Mouse (Mus musculus) kidney, postnatal 0 days (tissue): ENCODE data around the gene Ccr1l1. TPM values are rescaled to one million over a fixed set of nuclear protein-coding genes. Genes with fewer than 3 reads are reported as not detected.
"Not testable (repeated sequence)": the region's sequence is repeated elsewhere in the genome, so short reads cannot be mapped to it uniquely, and the experiment has no call there.

Source experiments
- ATAC-seq: fragments of 200-750 bp; cut with Nextera tagmentation; replicated peaks from 2 replicates; pipeline ENCODE4 v1.8.0; 2017; ENCODE audit warnings: low read depth, moderate number of reproducible peaks, moderate TSS enrichment, moderate library complexity; ENCODE audit not compliant: low FRiP score
- DNase-seq: peaks from one replicate; pipeline ENCODE4 v3.0.0-alpha.2; 2016; ENCODE audit warnings: low spot score
- H3K27ac ChIP-seq: fragments of 300-500 bp; sonication (generic); 2 replicates; pipeline ENCODE4 v1.5.1; 2014; ENCODE audit warnings: mild to moderate bottlenecking
- H3K27me3 ChIP-seq: fragments of 300-500 bp; sonication (generic); 2 replicates; pipeline ENCODE4 v1.6.1; 2014; ENCODE audit warnings: low read length, mixed read lengths; ENCODE audit not compliant: insufficient read depth
- H3K36me3 ChIP-seq: fragments of 300-500 bp; sonication (generic); 2 replicates; pipeline ENCODE4 v1.6.1; 2014; ENCODE audit warnings: low read length, mixed read lengths; ENCODE audit not compliant: insufficient read depth
- H3K4me1 ChIP-seq: fragments of 300-500 bp; sonication (generic); replicated peaks from 2 replicates; pipeline ENCODE4 v1.6.1; 2014; ENCODE audit warnings: antibody characterized with exemption, low read length, mixed read lengths; ENCODE audit not compliant: insufficient read depth
- H3K4me2 ChIP-seq: fragments of 300-500 bp; sonication (generic); 2 replicates; pipeline ENCODE4 v1.6.1; 2014; ENCODE audit warnings: mild to moderate bottlenecking, low read length, moderate library complexity, mixed read lengths
- H3K4me3 ChIP-seq: fragments of 300-500 bp; sonication (generic); replicated peaks from 2 replicates; pipeline ENCODE4 v1.5.1; 2014; ENCODE audit warnings: low read depth, low read length
- H3K9ac ChIP-seq: fragments of 300-500 bp; sonication (generic); 2 replicates; pipeline ENCODE4 v1.6.1; 2014; ENCODE audit warnings: low read depth, low read length
- H3K9me3 ChIP-seq: fragments of 300-500 bp; sonication (generic); replicated peaks from 2 replicates; pipeline ENCODE4 v1.6.1; 2016; ENCODE audit warnings: low read length, inconsistent platforms, mixed read lengths
- CTCF ChIP-seq: IDR thresholded peaks from 2 replicates; pipeline ENCODE4 v1.5.1; 2016; ENCODE audit warnings: antibody characterized with exemption, low read depth, mild to moderate bottlenecking, moderate library complexity
- WGBS: fragments of 180-500 bp; shearing (Covaris S2); extraction: QIAGEN DNeasy Blood & Tissue Kit; methylation state at CpG from one replicate; pipeline ENCODE4 v1.1.7; 2014; 5-methylcytosine and 5-hydroxymethylcytosine counted together
- polyA plus RNA-seq: library from polyadenylated mRNA; unstranded; fragments of >200 nt; fragmentation: Nextera tagmentation; extraction: Ambion mirVana; gene quantifications from 2 replicates; pipeline ENCODE4 v1.2.1, GENCODE M21; 2015

Ccr1l1 gene
- polyA plus RNA-seq, 1 experiment from 2014 or later: not detected

DNA sequence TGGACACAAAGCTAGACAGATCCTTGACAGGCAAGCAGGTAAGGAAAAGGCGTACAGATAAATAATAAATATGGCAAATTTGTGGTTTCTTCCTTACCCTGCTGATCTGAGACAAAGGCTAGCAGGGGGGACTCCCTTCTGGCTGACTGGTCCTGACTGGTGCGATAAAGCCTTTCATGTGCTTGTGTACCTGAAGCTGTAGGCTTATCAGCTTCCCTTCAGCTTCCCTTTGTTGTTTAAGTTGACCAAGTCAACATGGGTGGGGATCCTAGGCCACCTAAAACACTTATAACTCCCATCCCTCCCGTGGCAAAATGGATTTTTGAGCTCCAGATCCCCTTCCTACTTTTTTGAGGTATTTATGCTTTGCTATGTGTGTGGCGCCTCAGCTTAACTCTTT, 3.7 kb upstream of the Ccr1l1 start:
- H3K9me3 ChIP-seq: no peaks in the 10 kb centered on the region
- H3K4me1 ChIP-seq: no peaks in the 10 kb centered on the region
- WGBS: 76% methylated on average over 4 of the region's 4 CpGs
- no peaks in the 10 kb centered on the region for H3K27me3 ChIP-seq
- no peak overlapping the region for H3K4me2 ChIP-seq
- H3K4me3 ChIP-seq: no peak overlapping the region
- H3K27ac ChIP-seq: no peak overlapping the region
- DNase-seq (no peak), ATAC-seq (no peak)
- no peak for TF ChIP-seq CTCF
- H3K9ac ChIP-seq: no peak overlapping the region
- H3K36me3 ChIP-seq: no peaks in the 10 kb centered on the region

DNA sequence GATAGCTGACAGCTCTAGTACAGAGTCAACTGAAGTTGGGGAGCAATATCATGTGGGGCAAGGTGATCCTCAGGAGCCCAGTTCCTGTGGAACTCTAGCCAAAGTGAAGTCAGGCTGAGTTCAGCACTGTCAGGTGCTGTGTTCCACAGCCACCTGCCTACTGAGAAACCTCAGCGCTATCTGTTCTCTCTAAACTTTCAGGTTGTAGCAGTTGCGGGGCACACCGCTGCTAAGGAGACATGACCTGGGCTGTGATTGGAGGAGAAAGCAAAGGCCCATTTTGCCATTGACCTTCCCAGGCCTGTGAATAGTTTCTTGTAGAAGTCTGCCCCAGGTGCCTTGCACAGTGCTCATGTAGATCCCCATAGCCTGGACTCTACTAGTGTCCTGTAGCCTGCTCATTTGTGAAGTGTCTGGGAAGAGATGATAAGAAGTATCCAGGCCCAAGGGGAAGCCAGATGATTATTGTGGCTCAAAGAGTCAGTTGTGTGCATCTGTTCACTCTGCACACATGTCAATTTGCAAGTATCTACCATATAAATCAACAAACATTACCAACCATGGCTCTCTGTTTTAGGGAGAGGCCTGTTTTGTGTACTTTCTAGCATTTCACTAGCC, 2.8 kb upstream of the Ccr1l1 start:
- H3K4me1 ChIP-seq, H3K27me3 ChIP-seq, H3K9me3 ChIP-seq, H3K36me3 ChIP-seq, ATAC-seq, H3K4me2 ChIP-seq, H3K9ac ChIP-seq, DNase-seq, H3K27ac ChIP-seq, H3K4me3 ChIP-seq: not testable (repeated sequence)
- WGBS: no CpG with 5 or more reads among the region's 3 CpGs

DNA sequence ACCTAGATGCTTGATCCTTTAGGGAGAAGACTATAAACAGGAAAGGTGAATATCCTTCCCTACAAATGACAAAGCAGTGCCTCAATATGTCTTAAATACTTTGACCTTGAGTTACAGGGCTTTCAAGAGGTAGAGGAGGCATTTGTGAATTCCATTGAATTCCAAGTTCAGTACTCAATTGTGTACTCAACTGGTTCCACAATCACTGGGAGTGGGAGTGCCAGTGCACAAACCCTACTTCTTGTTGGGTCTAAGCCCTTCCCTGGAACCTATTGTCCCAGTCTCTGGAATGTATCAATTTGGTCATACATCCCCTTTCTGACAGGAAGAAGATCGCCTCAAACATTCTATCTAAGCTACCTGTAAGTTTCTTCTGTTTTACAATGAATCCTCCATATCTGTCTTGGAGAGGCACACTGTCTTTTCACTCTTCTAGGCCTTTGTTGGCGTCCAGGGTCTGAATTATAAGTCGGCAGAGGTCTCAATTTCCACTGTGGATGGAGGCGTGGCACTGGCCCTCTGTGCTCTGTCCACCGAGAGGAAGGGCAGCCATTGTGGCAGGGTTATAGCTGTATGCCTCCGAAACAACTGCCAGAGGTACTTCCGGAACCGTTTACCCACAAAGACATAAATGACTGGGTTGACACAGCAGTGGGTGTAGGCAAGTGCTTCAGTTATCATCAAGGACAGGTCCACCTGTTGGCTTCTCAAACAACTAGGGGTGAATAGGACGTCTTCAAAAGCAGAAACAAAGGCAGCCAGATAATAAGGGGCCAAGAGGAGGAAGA, 1.1 kb downstream of the Ccr1l1 start:
- 81% methylated on average over 9 of the region's 9 CpGs for WGBS
- H3K27ac ChIP-seq: no peak overlapping the region
- no peaks in the 10 kb centered on the region for H3K9me3 ChIP-seq
- no peak for TF ChIP-seq CTCF
- no peak for DNase-seq
- no peaks in the 10 kb centered on the region for H3K36me3 ChIP-seq
- H3K4me3 ChIP-seq: no peak overlapping the region
- ATAC-seq: no peak
- H3K9ac ChIP-seq: no peak overlapping the region
- no peak overlapping the region for H3K4me2 ChIP-seq
- H3K4me1 ChIP-seq: no peaks in the 10 kb centered on the region
- no peaks in the 10 kb centered on the region for H3K27me3 ChIP-seq

DNA sequence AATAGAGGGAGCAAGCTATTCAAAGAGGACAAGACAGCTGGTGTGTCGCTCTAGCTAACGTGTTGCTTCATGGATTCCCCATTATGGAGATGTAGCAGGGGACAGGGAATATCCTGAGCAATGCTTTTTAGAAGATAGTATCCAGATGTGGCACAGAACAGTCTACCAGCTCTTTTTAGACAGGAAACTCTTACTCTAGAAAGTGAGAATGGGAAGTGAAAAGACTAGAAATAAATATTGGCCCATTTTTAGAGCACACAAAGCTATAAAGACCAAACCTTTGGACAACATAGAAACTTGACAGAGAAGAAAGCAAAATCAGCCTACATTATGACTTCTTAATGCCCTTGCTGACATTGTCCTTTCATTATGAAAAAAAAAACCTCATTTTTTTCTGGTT, 2.6 kb downstream of the Ccr1l1 start:
- Histone ChIP-seq H3K27ac (no peak overlapping the region), H3K9ac (no peak overlapping the region), H3K36me3 (no peaks in the 10 kb centered on the region), H3K4me3 (no peak overlapping the region), H3K9me3 (no peaks in the 10 kb centered on the region), H3K4me1 (no peaks in the 10 kb centered on the region), H3K4me2 (no peak overlapping the region), H3K27me3 (no peaks in the 10 kb centered on the region)
- ATAC-seq (no peak), DNase-seq (no peak)
- no peak for TF ChIP-seq CTCF
- WGBS: 78% methylated on average over 2 of the region's 2 CpGs

DNA sequence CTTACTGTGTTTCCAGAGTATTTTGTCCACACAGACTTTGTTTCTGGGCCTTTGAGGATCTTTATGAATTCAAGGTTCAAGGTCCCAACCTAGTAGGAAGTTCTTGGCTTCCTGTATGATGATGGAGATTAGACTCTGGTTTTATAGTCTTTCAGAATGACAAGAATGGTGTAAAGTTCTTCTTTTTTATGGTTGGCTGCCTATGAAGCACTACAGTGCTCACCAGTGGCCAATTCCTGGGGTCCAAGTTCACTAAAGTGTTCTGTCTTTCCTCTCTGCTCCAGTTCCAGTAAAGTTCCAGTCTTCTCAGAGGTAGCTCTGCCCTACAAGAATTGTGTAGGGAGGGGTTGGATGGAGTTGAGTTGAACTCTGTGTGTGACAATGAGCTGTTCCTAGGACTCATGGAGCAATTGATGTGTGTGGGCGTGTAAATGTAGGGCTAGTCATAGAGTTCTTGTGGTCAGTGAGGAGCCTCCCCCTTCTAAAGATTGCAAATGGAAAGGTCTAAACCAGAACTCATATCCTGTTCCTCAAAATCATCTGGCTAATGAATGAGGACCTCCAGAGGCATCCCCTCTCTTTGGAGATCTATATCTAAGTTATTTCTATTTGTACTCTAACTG, 9.8 kb downstream of the Ccr1l1 start, which contains the start of gene Ccr1:
Ccr1 (minus strand) TSS at position 403 of the 623 bp plus-strand sequence.
- no peak within 1 kb of the TSS for H3K27ac ChIP-seq
- no peak within 1 kb of the TSS for H3K9ac ChIP-seq
- no peaks in the 10 kb centered on the region for H3K27me3 ChIP-seq
- no peaks in the 10 kb centered on the region for H3K36me3 ChIP-seq
- H3K9me3 ChIP-seq: no peaks in the 10 kb centered on the region
- no peak within 1 kb of the TSS for H3K4me3 ChIP-seq
- no peak for DNase-seq
- H3K4me1 ChIP-seq: no peaks in the 10 kb centered on the region
- no peak within 1 kb of the TSS for H3K4me2 ChIP-seq
- ATAC-seq: no peak
- 83% methylated on average over 1 of the region's 1 CpGs for WGBS
- TF ChIP-seq CTCF: no peak

DNA sequence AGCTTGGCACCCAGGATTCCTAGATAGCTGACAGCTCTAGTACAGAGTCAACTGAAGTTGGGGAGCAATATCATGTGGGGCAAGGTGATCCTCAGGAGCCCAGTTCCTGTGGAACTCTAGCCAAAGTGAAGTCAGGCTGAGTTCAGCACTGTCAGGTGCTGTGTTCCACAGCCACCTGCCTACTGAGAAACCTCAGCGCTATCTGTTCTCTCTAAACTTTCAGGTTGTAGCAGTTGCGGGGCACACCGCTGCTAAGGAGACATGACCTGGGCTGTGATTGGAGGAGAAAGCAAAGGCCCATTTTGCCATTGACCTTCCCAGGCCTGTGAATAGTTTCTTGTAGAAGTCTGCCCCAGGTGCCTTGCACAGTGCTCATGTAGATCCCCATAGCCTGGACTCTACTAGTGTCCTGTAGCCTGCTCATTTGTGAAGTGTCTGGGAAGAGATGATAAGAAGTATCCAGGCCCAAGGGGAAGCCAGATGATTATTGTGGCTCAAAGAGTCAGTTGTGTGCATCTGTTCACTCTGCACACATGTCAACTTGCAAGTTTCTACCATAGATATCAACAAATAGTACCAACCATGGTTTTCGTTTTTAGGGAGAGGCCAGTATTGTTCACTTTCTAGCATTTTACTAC, 11.2 kb downstream of the Ccr1l1 start:
- not testable (repeated sequence) for H3K27me3 ChIP-seq, H3K36me3 ChIP-seq, H3K27ac ChIP-seq, H3K9ac ChIP-seq, H3K4me2 ChIP-seq, H3K4me3 ChIP-seq, H3K9me3 ChIP-seq, DNase-seq, H3K4me1 ChIP-seq, ATAC-seq
- WGBS: 86% methylated on average over 1 of the region's 4 CpGs
